Mouse (Mus musculus): ENCODE data around the gene 1700001O22Rik. TPM values are rescaled to one million over a fixed set of nuclear protein-coding genes. Genes with fewer than 3 reads are reported as not detected.

The 1700001O22Rik gene
- polyA plus RNA-seq, 1 experiment from 2014 or later: 4.0 TPM

- no peak for ATAC-seq (ENCODE audit: insufficient number of reproducible peaks, insufficient read depth, low FRiP score, low TSS enrichment)
- Histone ChIP-seq H3K27ac (no peak overlapping the region), H3K4me2 (replicated peaks) (peak overlapping the region; percentile 29; the same call in 1 of the 2 replicates), H3K4me3 (no peak overlapping the region), H3K27me3 (no peaks in the 10 kb centered on the region), H3K9me3 (no peaks in the 10 kb centered on the region), H3K4me1 (peaks cover 12% of the 10 kb centered on the region), H3K36me3 (peaks cover 38% of the 10 kb centered on the region), H3K9ac (no peak overlapping the region)
- WGBS: 85% methylated on average over 5 of the region's 5 CpGs
These were observed 6.0 kb upstream of the 1700001O22Rik start for GRCm38 (mm10) chr2:30809503-30809902.

GRCm38 (mm10) chr2:30808296-30808655 lies 4.8 kb upstream of the 1700001O22Rik start:
- no peak for ATAC-seq (ENCODE audit: insufficient number of reproducible peaks, insufficient read depth, low FRiP score, low TSS enrichment)
- Histone ChIP-seq H3K27ac (peak overlapping the region; percentile 83), H3K36me3 (peaks cover 26% of the 10 kb centered on the region), H3K9ac (peak overlapping the region; percentile 83), H3K9me3 (no peaks in the 10 kb centered on the region), H3K4me2 (replicated peaks) (peak overlapping the region; percentile 96), H3K27me3 (0 out of 2 replicates have a peak, but pooled peaks cover 4% of the 10 kb centered on the region), H3K4me1 (peaks cover 12% of the 10 kb centered on the region), H3K4me3 (peak overlapping the region; percentile 88)
- 6% methylated on average over 10 of the region's 10 CpGs for WGBS

- Histone ChIP-seq H3K9me3 (no peaks in the 10 kb centered on the region), H3K4me1 (peaks cover 12% of the 10 kb centered on the region), H3K27ac (peak within 1 kb of the TSS; percentile 83), H3K9ac (peak within 1 kb of the TSS; percentile 83), H3K27me3 (0 out of 2 replicates have a peak, but pooled peaks cover 9% of the 10 kb centered on the region), H3K4me2 (replicated peaks) (peak within 1 kb of the TSS; percentile 96), H3K36me3 (peaks cover 21% of the 10 kb centered on the region), H3K4me3 (peak within 1 kb of the TSS; percentile 88)
- under 1% methylated on average over 44 of the region's 44 CpGs for WGBS
- ATAC-seq (ENCODE audit: insufficient number of reproducible peaks, insufficient read depth, low FRiP score, low TSS enrichment): peak; percentile 97
These were observed 4.3 kb upstream of the 1700001O22Rik start, which contains the start of gene Ntmt1 for GRCm38 (mm10) chr2:30807648-30808295. TSS of gene Ntmt1 (plus strand) at chr2:30807826.

DNA sequence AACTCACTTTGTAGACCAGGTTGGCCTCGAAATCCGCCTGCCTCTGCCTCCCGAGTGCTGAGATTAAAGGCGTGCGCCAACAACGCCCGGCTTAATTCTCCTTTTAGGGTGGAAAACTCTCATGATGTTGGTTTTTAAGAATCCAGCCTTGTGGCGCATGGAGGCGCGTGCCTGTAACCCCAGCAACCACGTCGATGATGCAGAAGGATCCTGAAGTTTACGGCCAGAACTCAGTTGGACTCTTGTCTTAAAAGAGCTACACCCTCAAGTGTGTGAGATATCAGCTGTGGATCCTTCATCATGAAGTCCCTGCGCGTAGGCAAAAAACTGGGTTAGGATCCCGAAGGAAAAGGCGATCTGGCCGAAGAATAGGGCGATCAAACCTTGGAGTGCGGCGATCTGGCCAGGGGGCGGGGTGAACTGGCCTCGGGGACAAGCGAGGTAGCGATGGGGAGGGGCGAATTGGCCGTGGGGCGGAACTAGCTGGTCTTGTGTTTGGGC lies 3.7 kb upstream of the 1700001O22Rik start:
- H3K9ac ChIP-seq: peak overlapping the region; percentile 41
- 9% methylated on average over 28 of the region's 28 CpGs for WGBS
- peaks cover 16% of the 10 kb centered on the region; the same call in 1 of the 2 replicates for H3K36me3 ChIP-seq
- peak overlapping the region; percentile 96 for H3K4me2 ChIP-seq (replicated peaks)
- peaks cover 12% of the 10 kb centered on the region for H3K4me1 ChIP-seq
- peak overlapping the region; percentile 88 for H3K4me3 ChIP-seq
- no peaks in the 10 kb centered on the region for H3K9me3 ChIP-seq
- peak overlapping the region; percentile 83 for H3K27ac ChIP-seq
- H3K27me3 ChIP-seq: peaks cover 10% of the 10 kb centered on the region; the same call in 1 of the 2 replicates
- no peak for ATAC-seq (ENCODE audit: insufficient number of reproducible peaks, insufficient read depth, low FRiP score, low TSS enrichment)

GRCm38 (mm10) chr2:30805983-30806382 lies 2.5 kb upstream of the 1700001O22Rik start:
- Histone ChIP-seq H3K9me3 (no peaks in the 10 kb centered on the region), H3K27ac (no peak overlapping the region), H3K4me1 (peaks cover 21% of the 10 kb centered on the region), H3K9ac (no peak overlapping the region), H3K27me3 (peaks cover 22% of the 10 kb centered on the region), H3K4me3 (no peak overlapping the region), H3K4me2 (replicated peaks) (no peak overlapping the region), H3K36me3 (peaks cover 6% of the 10 kb centered on the region; the same call in 1 of the 2 replicates)
- WGBS: 96% methylated on average over 2 of the region's 2 CpGs
- ATAC-seq (ENCODE audit: insufficient number of reproducible peaks, insufficient read depth, low FRiP score, low TSS enrichment): no peak

DNA sequence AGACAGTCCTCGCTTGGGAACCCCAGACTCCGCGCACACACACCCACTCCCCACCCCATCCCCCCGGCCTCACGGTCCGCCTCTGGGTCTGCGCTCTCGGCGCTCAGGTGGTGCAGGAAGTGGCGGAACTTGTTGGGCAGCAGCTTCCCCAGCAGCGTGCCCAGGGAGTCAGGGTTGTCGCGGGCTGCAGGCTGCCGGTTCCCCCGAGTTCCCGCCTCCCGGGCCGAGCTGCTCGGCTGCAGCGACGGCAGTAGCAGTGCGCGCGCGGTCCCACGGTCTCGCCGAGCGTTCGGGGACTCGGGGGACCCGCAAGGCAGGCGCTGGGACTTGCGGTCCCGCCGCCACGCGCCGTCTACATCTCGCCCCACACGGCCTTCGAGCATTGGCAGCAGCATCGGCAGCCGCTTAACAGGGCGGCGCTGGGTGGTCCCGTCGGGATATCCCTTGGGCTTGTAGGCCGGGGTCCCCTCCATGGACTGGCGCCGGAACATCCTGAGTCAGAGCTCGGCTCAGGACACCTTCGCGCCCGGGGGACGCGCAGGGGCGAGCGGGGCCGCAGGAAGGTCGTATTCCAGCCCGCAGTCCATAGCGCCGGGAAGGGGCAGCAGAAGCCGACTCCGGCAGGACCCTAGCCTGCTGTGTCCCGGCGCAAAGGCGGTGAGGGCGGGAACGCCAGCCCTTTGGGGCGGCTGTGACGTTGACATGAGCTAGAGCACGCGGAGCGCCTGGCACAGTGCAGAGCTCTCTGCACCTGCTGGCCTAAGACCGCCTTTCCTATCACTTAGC lies 2.2 kb downstream of the 1700001O22Rik start:
- H3K9ac ChIP-seq: peak overlapping the region; percentile 66
- WGBS: under 1% methylated on average over 76 of the region's 77 CpGs
- H3K27me3 ChIP-seq: peaks cover 26% of the 10 kb centered on the region
- H3K36me3 ChIP-seq: no peaks in the 10 kb centered on the region
- no peak overlapping the region for H3K27ac ChIP-seq
- peak overlapping the region; percentile 96 for H3K4me2 ChIP-seq (replicated peaks)
- no peaks in the 10 kb centered on the region for H3K9me3 ChIP-seq
- peak overlapping the region; percentile 50 for H3K4me3 ChIP-seq
- peaks cover 29% of the 10 kb centered on the region for H3K4me1 ChIP-seq
- no peak for ATAC-seq (ENCODE audit: insufficient number of reproducible peaks, insufficient read depth, low FRiP score, low TSS enrichment)

GRCm38 (mm10) chr2:30800671-30801066 lies 2.8 kb downstream of the 1700001O22Rik start:
- Histone ChIP-seq H3K4me1 (peaks cover 35% of the 10 kb centered on the region), H3K36me3 (no peaks in the 10 kb centered on the region), H3K4me2 (replicated peaks) (peak overlapping the region; percentile 96), H3K9ac (peak overlapping the region; percentile 66; the same call in 1 of the 2 replicates), H3K9me3 (no peaks in the 10 kb centered on the region), H3K27me3 (peaks cover 26% of the 10 kb centered on the region), H3K4me3 (peak overlapping the region; percentile 50), H3K27ac (no peak overlapping the region)
- 29% methylated on average over 7 of the region's 7 CpGs for WGBS
- ATAC-seq (ENCODE audit: insufficient number of reproducible peaks, insufficient read depth, low FRiP score, low TSS enrichment): no peak

DNA sequence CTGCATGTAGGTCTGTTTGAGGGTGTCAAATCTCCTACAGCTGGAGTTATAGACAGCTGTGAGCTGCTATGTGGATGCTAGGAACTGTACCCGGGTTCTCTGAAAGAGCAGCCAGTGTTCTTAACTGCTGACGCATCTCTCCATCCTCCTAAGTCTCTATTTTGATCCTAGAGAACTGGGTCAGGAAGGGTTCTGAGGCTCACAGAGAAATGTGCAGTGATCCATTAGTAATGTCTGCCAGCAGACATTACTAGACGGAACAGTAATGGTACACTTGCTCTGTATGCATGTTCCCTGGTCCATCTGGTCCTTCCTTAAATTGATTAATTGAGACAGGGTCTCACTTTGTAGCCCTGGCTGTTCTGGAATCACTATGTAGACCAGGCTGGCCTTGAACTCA lies 4.0 kb downstream of the 1700001O22Rik start:
- 80% methylated on average over 3 of the region's 3 CpGs for WGBS
- Histone ChIP-seq H3K4me2 (replicated peaks) (no peak overlapping the region), H3K4me3 (no peak overlapping the region), H3K27me3 (peaks cover 26% of the 10 kb centered on the region), H3K9ac (no peak overlapping the region), H3K27ac (no peak overlapping the region), H3K36me3 (no peaks in the 10 kb centered on the region), H3K4me1 (peaks cover 38% of the 10 kb centered on the region), H3K9me3 (no peaks in the 10 kb centered on the region)
- ATAC-seq (ENCODE audit: insufficient number of reproducible peaks, insufficient read depth, low FRiP score, low TSS enrichment): no peak

- Histone ChIP-seq H3K4me2 (replicated peaks) (peak overlapping the region; percentile 41), H3K9ac (no peak overlapping the region), H3K27ac (peak overlapping the region; percentile 65), H3K4me1 (peaks cover 36% of the 10 kb centered on the region), H3K4me3 (peak overlapping the region; percentile 14; the same call in 1 of the 2 replicates), H3K9me3 (no peaks in the 10 kb centered on the region), H3K27me3 (peaks cover 8% of the 10 kb centered on the region; the same call in 1 of the 2 replicates), H3K36me3 (no peaks in the 10 kb centered on the region)
- 2% methylated on average over 11 of the region's 11 CpGs for WGBS
- peak; percentile 71 for ATAC-seq (ENCODE audit: insufficient number of reproducible peaks, insufficient read depth, low FRiP score, low TSS enrichment)
These were observed 7.1 kb downstream of the 1700001O22Rik start for GRCm38 (mm10) chr2:30796382-30796781.

DNA sequence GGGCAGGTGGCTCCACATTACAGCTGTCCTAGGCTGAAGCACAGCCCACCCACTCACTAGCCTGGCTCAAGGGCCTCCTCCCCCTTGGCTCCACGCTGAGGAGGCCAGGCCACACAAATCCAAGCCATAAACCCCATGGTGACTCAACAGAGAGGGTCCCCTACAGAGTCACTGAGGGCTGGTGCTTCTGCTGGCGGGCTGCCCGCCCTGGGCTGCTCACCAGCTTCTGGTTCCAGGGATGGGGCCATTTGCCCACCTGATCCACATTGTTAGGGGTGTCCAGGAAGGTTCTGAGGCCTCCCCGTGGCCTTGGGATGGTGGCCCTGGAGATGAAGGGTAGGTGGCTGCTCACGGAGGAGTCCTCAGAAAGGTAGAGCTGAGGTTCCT lies 7.6 kb downstream of the 1700001O22Rik start:
- Histone ChIP-seq H3K9ac (no peak overlapping the region), H3K27ac (peak overlapping the region; percentile 65), H3K4me1 (peaks cover 31% of the 10 kb centered on the region), H3K4me2 (replicated peaks) (peak overlapping the region; percentile 41), H3K9me3 (no peaks in the 10 kb centered on the region), H3K27me3 (peaks cover 3% of the 10 kb centered on the region; the same call in 1 of the 2 replicates), H3K36me3 (no peaks in the 10 kb centered on the region), H3K4me3 (no peak overlapping the region)
- 61% methylated on average over 5 of the region's 5 CpGs for WGBS
- ATAC-seq (ENCODE audit: insufficient number of reproducible peaks, insufficient read depth, low FRiP score, low TSS enrichment): 0 out of 2 replicates have a peak, but pooled peaks have one; percentile 9

DNA sequence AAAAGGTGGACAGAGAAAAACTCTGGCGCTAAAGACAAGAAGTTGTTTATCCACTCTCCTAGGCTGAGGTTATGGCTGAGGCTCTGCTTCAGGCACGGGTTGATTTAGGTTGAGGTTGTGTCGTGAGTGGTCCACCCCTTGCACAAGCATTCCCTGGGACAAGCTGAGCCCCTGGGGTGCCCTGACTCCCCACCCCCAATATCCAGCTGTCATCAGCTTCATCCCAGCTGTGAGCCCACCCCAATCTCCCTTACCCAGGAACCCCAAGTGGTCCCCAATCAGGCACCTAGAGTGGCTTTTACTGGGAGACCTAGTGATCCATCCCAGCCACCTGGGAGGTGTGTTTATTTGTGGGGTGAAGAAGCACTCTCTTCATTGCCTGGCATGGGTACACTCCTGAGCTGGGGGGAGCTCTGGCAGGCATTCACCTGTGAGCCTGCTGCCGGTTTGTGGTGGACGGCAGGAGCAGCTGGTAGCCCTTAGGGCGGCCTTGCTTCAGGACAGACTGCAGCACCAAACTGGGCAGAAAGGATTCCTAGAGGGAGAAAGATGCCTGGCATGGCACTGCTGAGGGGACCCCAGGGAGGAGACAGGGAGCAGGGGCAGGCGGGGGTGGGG lies 8.1 kb downstream of the 1700001O22Rik start:
- no peaks in the 10 kb centered on the region for H3K9me3 ChIP-seq
- H3K4me1 ChIP-seq: peaks cover 27% of the 10 kb centered on the region
- H3K27me3 ChIP-seq: no peaks in the 10 kb centered on the region
- H3K9ac ChIP-seq: no peak overlapping the region
- H3K36me3 ChIP-seq: no peaks in the 10 kb centered on the region
- WGBS: 72% methylated on average over 7 of the region's 7 CpGs
- no peak overlapping the region for H3K4me3 ChIP-seq
- no peak overlapping the region for H3K4me2 ChIP-seq (replicated peaks)
- peak overlapping the region; percentile 65 for H3K27ac ChIP-seq
- ATAC-seq (ENCODE audit: insufficient number of reproducible peaks, insufficient read depth, low FRiP score, low TSS enrichment): no peak

All from embryonic facial prominence, embryonic 12.5 days (tissue).